Mouse (Mus musculus) lung, postnatal 36 days (tissue): Measurements from ENCODE around the gene Scn5a.

Source experiments
- DNase-seq: peaks from one replicate; pipeline ENCODE4 v3.0.0; 2022; ENCODE audit warnings: mixed read lengths

The Scn5a gene

GRCm38 (mm10) chr9:119563617-119564016, 15.2 kb downstream of the Scn5a start:
- no peak for DNase-seq

DNA sequence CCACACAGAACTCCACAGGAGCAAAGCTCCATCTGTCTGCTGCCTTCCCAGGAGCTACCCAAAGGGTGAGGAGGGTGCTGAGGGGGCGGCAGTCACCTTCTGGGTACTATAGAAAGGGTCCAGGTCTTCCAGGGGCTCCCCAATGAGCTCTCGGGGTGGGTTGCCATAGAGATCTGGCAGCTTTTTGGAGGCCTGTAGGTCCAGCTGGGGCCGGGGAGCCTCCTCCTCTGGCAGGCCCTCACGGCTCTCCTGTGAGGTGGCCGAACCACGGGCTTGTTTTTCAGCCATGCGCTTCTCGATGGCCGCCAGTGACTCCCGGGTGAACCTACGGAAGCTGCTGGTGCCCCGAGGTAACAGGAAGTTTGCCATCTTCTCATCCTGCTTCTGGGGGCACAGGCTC, 16.6 kb downstream of the Scn5a start:
- DNase-seq: no peak

GRCm38 (mm10) chr9:119561746-119562145, 17.1 kb downstream of the Scn5a start:
- peak; percentile 15 for DNase-seq

DNA sequence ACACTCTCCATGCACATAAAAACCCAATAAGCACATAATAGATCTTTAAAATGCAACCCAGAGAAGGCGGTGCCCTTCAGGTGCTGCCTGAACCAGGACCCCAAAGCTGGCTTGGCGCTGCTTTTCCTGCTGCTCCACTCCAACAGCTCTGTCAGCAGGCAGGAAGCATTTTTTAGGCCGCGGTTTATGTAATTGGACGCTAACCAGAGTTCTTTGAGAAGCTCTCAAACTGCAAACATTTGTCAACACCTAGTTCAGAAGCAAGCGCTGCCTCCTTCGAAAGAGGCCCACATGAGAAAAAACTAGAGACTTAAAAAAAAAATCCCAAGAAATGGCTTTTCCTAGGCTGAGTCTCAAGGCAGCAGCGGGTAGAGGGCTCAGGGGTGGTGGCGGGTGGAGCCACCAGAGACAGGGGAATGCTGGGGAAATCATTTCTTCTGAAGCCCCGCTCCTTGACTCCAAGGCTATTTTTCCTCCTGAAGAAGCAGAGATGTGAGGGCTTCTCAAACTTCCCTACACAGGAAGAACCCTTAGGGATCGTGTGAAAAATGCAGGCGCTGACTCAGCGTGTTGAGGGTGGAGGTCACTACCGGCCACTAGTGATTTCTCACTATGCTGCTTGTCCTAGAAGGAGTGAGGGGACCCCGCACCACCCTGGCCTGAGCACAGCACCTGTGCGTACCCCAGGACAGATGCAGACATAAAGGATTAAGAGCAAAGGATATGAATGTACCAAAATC, 19.1 kb downstream of the Scn5a start:
- DNase-seq: peak; percentile 39

- peak; percentile 39 for DNase-seq
These were observed 20.5 kb downstream of the Scn5a start for GRCm38 (mm10) chr9:119558119-119558854.

DNA sequence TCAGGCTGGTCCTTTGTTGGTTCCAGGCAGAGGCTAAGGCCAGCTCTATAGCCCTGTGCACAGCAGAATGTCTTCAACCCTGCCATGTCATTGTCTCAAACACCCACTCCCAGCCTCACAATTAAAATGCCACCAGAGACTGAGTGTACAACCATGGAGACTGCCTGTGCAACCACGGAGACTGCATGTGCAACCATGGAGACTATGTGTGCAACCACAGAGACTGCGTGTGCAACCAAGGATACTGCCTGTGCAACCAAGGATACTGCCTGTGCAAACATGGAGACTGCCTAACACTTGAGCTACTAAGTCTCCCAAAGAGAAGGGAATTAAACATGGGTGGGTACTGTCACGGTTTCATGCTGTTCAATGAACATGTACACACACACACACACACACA, 22.8 kb downstream of the Scn5a start:
- DNase-seq: no peak

DNA sequence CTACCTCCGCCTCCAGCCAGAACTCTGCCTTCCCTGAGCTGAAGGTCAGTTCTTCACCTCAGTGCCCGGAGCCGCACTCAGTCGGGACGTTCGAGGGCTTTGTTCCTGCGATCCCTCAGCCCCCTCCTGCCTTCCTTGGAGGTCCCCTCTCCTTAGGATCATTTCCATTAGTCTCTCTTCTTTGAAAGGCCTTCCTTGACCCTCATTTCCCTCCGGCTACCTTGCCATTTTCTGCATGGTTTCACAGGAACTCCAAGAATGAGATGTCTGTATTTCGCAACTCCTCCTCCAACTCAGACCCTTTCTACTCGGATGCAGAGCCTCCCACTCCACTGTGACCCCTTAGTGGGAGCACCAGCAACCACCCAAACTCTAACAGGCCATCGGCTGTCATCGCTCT, 31.3 kb downstream of the Scn5a start:
- no peak for DNase-seq

DNA sequence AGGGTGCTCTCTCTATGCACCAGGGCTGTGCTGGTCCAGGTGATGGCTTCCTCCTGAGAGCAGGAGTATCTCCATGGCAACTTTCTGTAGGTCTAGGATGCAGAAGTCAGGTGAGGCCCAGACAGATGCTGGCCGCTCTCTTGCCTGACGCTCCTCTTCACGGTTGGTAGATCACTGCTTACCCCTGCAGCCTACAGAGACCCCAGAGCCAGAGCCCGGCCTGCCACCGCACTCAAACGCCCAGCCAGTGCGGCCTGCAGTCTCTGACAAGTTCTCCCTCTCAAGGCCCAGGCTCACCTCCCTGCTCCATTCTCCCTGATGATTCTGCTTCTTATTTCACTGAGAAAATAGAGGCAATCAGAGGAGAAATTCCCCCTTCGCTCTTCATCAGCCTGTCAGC, 31.7 kb downstream of the Scn5a start:
- DNase-seq: no peak

DNA sequence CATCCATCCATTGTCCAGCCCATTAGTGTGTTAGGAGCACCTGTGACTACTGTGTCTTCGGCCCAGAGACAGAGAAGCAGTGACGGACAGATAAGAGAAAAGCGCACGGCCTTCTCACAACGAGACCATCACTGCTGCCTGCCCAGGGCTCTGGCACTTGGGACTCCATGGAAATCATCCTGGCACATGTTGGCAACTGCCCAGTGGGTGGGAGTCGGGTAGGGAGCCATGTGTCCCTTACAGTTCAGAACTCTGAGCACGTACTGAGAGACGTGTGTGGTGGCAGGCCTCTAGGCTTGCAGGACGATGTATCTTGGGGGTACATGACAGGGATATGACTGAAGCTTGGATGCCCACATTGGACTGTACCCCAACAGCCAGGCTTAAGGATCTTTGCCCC, 38.1 kb downstream of the Scn5a start:
- DNase-seq: no peak

- no peak for DNase-seq
These were observed 41.0 kb downstream of the Scn5a start for GRCm38 (mm10) chr9:119537823-119538222.

DNA sequence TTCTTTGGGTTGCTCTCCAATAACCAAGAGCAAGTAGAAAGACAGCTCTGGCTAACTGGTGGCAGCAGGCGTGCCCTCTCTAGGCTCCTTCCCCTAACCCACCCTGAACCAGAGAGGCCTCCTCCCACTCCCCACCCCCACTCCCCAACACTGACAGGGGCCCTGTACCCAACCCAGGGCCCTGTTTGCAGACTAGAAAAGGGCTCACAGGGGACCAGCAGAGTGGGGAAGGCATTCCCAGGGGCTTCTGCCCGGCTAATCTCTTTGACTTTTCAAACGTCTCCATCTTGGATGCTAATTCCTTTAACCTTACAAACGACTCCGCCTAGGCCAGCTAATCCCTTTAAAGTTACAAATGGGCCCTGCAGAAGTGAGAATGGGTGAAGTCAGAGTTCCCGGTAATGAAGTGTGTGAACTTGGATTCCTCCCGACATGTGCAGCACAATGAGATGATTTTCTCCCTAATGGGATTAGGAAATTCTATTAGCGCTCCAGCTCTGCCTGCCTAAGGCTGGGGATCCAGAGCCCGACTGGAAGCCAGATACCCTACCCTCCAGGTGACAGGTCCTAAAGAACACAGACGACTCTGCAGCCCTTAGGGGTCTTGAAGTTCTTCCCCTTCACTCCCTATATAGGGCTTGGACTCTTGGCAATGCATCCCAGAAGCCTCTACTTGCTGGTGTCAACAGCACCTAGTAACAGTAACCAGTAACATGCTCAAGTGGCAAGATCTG, 47.0 kb downstream of the Scn5a start:
- no peak for DNase-seq

DNA sequence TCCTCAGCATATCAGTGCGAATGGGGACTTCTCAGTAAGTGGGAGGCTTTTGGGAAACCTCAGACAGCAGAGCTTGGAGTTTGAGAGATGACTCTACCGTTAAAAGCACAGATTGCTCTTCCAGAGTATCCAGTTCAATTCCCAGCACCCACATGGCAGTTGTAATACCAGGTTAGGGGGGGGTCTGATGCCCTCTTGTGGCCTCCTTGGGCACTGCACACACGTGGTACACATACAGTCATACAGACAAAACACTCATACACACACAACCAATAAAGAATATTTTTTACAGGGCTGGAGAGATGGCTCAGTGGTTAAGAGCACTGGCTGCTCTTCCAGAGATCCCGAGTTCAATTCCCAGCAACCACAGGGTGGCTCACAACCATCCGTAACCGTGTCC, 54.3 kb downstream of the Scn5a start:
- no peak for DNase-seq

- DNase-seq: no peak
These were observed 55.5 kb downstream of the Scn5a start for GRCm38 (mm10) chr9:119523301-119523700.

DNA sequence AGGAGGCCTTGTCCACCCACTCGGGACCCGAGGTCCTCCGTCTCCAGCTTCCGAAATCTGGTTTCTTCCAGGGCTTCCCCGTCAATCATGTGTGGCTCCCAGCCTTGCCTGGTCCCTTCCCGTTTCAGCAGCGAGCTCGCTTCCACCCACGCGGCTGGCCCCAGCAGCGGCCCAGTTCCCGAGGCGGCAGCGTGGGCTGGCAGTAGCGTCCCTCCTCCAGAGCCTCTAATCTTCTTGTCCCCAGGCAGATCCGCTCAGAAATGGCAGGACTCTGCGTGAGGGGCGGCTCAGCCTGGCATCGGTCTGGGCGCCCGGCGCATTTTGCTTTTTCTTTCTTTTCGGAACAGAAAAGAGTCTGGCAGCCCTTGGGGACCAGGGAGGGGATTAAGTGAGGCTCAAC, 59.7 kb downstream of the Scn5a start:
- no peak for DNase-seq

GRCm38 (mm10) chr9:119518177-119518576, 60.6 kb downstream of the Scn5a start:
- DNase-seq: no peak

GRCm38 (mm10) chr9:119517467-119517866, 61.3 kb downstream of the Scn5a start:
- DNase-seq: no peak

- no peak for DNase-seq
These were observed 62.0 kb downstream of the Scn5a start for GRCm38 (mm10) chr9:119516815-119517214.

DNA sequence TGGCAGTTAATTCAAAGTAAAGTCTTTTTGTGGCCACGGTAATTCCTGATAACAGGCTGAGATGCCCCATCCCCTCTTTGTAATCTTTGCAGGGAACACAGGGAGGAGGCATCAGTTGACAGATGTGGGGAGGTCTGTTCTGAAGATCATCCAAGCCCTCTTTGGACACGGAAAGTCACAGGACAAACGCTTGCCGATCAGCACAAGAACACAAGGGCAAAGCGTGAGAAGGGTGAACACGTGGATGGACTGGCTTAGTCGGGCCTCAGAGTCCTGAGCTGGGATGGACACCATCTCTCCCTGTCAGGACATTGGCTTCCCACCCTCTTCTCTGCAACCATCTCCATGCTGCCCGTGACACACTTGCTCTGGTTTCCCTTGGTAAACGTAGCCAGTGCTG, 63.4 kb downstream of the Scn5a start:
- DNase-seq: no peak

DNA sequence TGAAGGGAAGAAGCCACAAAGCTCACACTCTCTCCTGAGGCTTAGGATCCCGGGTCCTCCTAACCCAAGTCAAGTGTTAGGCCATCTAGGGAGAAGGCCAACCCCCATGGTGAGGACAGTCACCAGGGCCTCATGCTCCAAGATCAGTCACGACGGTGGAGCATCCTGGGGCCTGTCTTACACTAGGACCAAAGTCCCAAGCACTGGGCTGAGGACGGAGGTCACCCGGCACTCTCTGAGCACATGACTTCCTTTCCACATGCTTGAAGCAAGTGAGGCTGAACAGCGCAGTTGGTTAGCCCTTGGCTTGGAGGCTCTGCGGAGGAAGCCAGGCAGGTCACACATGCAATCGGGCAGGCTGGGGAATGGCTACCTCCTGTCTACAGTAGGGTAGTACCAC, 63.8 kb downstream of the Scn5a start:
- no peak for DNase-seq

DNA sequence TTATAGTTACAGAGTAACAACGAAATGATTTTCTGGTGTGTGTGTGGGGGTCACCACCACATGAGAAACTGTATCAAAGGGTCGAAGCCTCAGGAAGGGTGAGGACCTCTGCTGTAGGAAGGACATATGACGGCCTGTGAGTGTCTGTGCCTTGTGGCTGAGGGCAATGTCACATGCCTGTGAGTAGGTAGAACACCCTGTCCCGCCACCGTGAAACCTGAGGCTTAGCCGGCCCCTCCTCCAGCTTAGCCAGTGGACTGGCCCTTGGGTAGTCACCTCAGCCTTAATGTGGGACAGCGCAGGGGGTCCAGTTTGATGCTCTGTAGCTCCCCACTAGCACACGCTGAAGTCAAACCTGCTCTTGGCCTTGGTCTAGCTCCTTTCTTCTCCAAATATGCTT, 65.0 kb downstream of the Scn5a start:
- DNase-seq: no peak

DNA sequence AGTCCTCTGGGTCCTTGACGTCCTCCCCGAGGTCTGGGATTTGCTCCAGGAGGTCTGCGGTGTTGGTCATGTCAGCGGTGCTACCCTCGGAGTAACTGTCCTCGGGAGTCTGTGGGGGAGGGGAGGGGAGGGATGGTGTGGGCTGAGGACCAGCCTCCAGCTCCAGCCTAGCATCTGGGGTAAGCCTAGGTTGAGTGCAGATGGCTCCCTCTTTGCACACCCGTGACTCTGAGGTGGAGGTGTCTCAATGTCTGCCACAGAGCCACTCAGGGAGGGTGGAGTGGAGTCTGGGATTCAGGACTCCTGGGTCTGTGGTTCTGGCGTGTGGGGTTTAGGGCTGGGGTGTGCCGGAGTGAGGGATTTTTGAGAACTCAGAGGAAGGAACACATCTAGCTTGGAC, 65.8 kb downstream of the Scn5a start:
- no peak for DNase-seq

GRCm38 (mm10) chr9:119510902-119511301, 67.9 kb downstream of the Scn5a start:
- DNase-seq: no peak

DNA sequence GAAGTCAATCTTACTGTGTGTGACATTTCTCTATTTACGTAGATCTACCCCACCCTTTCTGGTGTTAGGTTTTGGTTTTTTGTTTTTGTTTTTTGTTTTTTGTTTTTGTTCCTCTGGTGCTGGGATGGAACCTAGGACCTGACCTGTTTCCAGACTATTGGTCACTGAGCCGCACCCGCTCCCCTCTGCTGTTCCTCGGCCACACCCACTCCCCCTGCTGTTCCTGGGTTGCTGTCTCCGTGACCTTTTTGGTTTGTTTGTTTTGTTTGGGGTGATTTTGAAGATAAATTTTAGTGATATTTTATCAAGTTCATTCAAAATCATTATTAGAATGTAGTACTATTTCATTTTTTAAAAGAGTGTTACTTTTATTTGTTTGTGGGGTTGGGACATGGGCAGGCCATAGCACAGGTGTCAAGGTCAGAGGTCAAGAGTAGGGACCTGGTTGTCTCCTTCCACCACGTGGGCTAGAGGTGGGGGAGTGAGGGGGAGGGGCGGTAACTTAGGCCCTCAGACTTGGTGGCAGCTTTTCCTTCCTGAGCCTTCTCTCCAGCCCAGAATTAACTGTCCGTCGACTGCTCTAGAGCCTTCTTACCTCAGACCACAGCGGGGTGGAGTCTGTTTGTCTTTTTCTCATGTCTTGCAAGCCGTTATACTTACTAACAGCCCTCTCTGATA, 73.7 kb downstream of the Scn5a start:
- no peak for DNase-seq
